Mouse (Mus musculus) intestine, postnatal 0 days (tissue): ENCODE results near the gene Rhox2b. TPM values are rescaled to one million over a fixed set of nuclear protein-coding genes. Genes with fewer than 3 reads are reported as not detected.
"Not testable (repeated sequence)": the region's sequence is repeated elsewhere in the genome, so short reads cannot be mapped to it uniquely, and the experiment has no call there.

Experiments
- ATAC-seq: fragments of 200-750 bp; cut with Nextera tagmentation; 2 replicates; pipeline ENCODE4 v1.8.0; 2017; ENCODE audit warnings: mild to moderate bottlenecking, moderate TSS enrichment, moderate library complexity
- H3K27ac ChIP-seq: fragments of 300-500 bp; sonication (generic); 2 replicates; pipeline ENCODE4 v1.5.1; 2014; ENCODE audit warnings: mild to moderate bottlenecking, low read depth, low read length, moderate library complexity
- H3K27me3 ChIP-seq: fragments of 300-500 bp; sonication (generic); replicated peaks from 2 replicates; pipeline ENCODE4 v1.6.1; 2014; ENCODE audit warnings: low read length, mixed read lengths; ENCODE audit not compliant: control insufficient read depth, insufficient read depth
- H3K36me3 ChIP-seq: fragments of 300-500 bp; sonication (generic); 2 replicates; pipeline ENCODE4 v1.6.1; 2014; ENCODE audit warnings: mild to moderate bottlenecking, moderate library complexity; ENCODE audit not compliant: control insufficient read depth, insufficient read depth
- H3K4me1 ChIP-seq: fragments of 300-500 bp; sonication (generic); replicated peaks from 2 replicates; pipeline ENCODE4 v1.6.1; 2014; ENCODE audit warnings: antibody characterized with exemption, low read length, mixed read lengths; ENCODE audit not compliant: control insufficient read depth, insufficient read depth
- H3K4me2 ChIP-seq: fragments of 300-500 bp; sonication (generic); replicated peaks from 2 replicates; pipeline ENCODE4 v1.6.1; 2014; ENCODE audit warnings: low read depth, mild to moderate bottlenecking, moderate library complexity
- H3K4me3 ChIP-seq: fragments of 300-500 bp; sonication (generic); 2 replicates; pipeline ENCODE4 v1.5.1; 2014; ENCODE audit warnings: low read depth, low read length
- H3K9ac ChIP-seq: fragments of 300-500 bp; sonication (generic); 2 replicates; pipeline ENCODE4 v1.6.1; 2014; ENCODE audit warnings: mild to moderate bottlenecking, low read depth, low read length
- H3K9me3 ChIP-seq: fragments of 300-500 bp; sonication (generic); 2 replicates; pipeline ENCODE4 v1.6.1; 2016; ENCODE audit warnings: mixed run types; ENCODE audit not compliant: control insufficient read depth
- WGBS: fragments of 180-500 bp; shearing (Covaris S2); extraction: QIAGEN DNeasy Blood & Tissue Kit; methylation state at CpG from one replicate; pipeline ENCODE4 v1.1.7; 2014; 5-methylcytosine and 5-hydroxymethylcytosine counted together
- polyA plus RNA-seq: library from polyadenylated mRNA; unstranded; fragments of >200 nt; fragmentation: Nextera tagmentation; extraction: Ambion mirVana; gene quantifications from 2 replicates; pipeline ENCODE4 v1.2.1, GENCODE M21; 2015

The Rhox2b gene
- polyA plus RNA-seq: not detected in 2 replicates

GRCm38 (mm10) chrX:37411767-37412166 lies at the start of gene Rhox2b:
TSS of gene Rhox2b (plus strand) at chrX:37412067.
- H3K4me1 ChIP-seq, H3K36me3 ChIP-seq, H3K27me3 ChIP-seq, ATAC-seq, H3K9ac ChIP-seq, H3K9me3 ChIP-seq, H3K4me2 ChIP-seq, H3K4me3 ChIP-seq, H3K27ac ChIP-seq: not testable (repeated sequence)
- no CpG with 5 or more reads among the region's 9 CpGs for WGBS

- not testable (repeated sequence) for H3K36me3 ChIP-seq, H3K4me1 ChIP-seq, H3K4me3 ChIP-seq, H3K9ac ChIP-seq, H3K27me3 ChIP-seq, H3K9me3 ChIP-seq, ATAC-seq, H3K4me2 ChIP-seq, H3K27ac ChIP-seq
- WGBS: no CpG with 5 or more reads among the region's 1 CpGs
Observed at GRCm38 (mm10) chrX:37379728-37380127, 32.1 kb upstream of the Rhox2b start, which contains the start of gene Rhox3a2. TSS of gene Rhox3a2 (plus strand) at chrX:37380028.

GRCm38 (mm10) chrX:37390548-37390947 lies 21.3 kb upstream of the Rhox2b start, which contains the start of gene Rhox4a2:
TSS of gene Rhox4a2 (plus strand) at chrX:37390848.
- H3K4me3 ChIP-seq, ATAC-seq: not testable (repeated sequence)
- WGBS: 98% methylated on average over 8 of the region's 16 CpGs

GRCm38 (mm10) chrX:37432194-37432593 lies 20.3 kb downstream of the Rhox2b start, which contains the start of gene Rhox4b:
TSS of gene Rhox4b (plus strand) at chrX:37432494.
- not testable (repeated sequence) for H3K9me3 ChIP-seq, H3K27ac ChIP-seq, H3K4me2 ChIP-seq, H3K27me3 ChIP-seq, H3K9ac ChIP-seq, ATAC-seq, H3K4me3 ChIP-seq, H3K36me3 ChIP-seq, H3K4me1 ChIP-seq
- 89% methylated on average over 14 of the region's 15 CpGs for WGBS

More at GRCm38 (mm10) chrX:37390548-37390947, 21.3 kb upstream of the Rhox2b start, which contains the start of gene Rhox4a2:
- not testable (repeated sequence) for H3K9me3 ChIP-seq, H3K27ac ChIP-seq, H3K36me3 ChIP-seq, H3K27me3 ChIP-seq, H3K4me2 ChIP-seq, H3K4me1 ChIP-seq, H3K9ac ChIP-seq

DNA sequence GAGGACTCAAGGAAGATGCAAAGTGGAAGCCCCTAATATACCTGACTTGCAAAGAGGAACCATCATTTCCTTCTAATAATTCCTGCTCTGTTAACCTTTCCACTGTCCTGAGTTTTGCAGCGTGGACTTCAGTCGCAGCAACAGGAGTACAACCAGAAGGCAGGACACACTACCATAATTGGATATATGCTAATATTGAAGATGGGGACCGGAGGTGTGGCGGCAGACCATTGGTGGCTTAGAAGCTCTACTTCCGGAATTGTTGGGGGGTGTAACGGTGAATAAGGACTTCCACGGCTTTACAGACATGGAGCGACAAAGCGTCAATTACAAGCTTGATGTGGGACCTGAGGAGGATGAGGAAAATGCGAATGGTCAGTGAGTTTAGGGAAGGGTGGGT lies 41.5 kb downstream of the Rhox2b start, which contains the start of gene Rhox2c:
Gene Rhox2c, plus strand, starts transcription at position 301 of the 400 bp plus-strand sequence.
- ATAC-seq, H3K36me3 ChIP-seq: not testable (repeated sequence)
- WGBS: 99% methylated on average over 5 of the region's 10 CpGs

GRCm38 (mm10) chrX:37458285-37458684 lies 46.4 kb downstream of the Rhox2b start, which contains the start of gene Rhox3c:
TSS of gene Rhox3c (plus strand) at chrX:37458585.
- H3K9me3 ChIP-seq, H3K9ac ChIP-seq, H3K4me1 ChIP-seq, H3K36me3 ChIP-seq, H3K27me3 ChIP-seq, H3K27ac ChIP-seq, ATAC-seq, H3K4me2 ChIP-seq, H3K4me3 ChIP-seq: not testable (repeated sequence)
- WGBS: 93% methylated on average over 3 of the region's 4 CpGs

More for the DNA sequence above, 41.5 kb downstream of the Rhox2b start, which contains the start of gene Rhox2c:
- not testable (repeated sequence) for H3K4me2 ChIP-seq, H3K9me3 ChIP-seq, H3K4me1 ChIP-seq, H3K4me3 ChIP-seq, H3K27me3 ChIP-seq, H3K27ac ChIP-seq, H3K9ac ChIP-seq

Other genes starting within 250 kb of the Rhox2b start
- gene Akap14, start 243.2 kb upstream of the Rhox2b start, polyA plus RNA-seq: 0.10 TPM in 1 of 2 replicates, not detected in the other
- gene Ndufa1, start 220.9 kb upstream of the Rhox2b start, polyA plus RNA-seq: 676 and 731 TPM in 2 replicates
- gene Rnf113a1, start 220.8 kb upstream of the Rhox2b start, polyA plus RNA-seq: 6.1 and 7.1 TPM in 2 replicates
- not detected in 2 replicates for gene Gm9, start 201.0 kb upstream of the Rhox2b start, polyA plus RNA-seq
- gene Rhox1, start 189.8 kb upstream of the Rhox2b start, polyA plus RNA-seq: not detected in 2 replicates
- not detected in 2 replicates for gene Rhox2a, start 167.1 kb upstream of the Rhox2b start, polyA plus RNA-seq
- gene Rhox3a, start 162.1 kb upstream of the Rhox2b start, polyA plus RNA-seq: not detected in 2 replicates
- not detected in 2 replicates for gene Rhox4a, start 146.7 kb upstream of the Rhox2b start, polyA plus RNA-seq
- gene Rhox3a2, start 32.0 kb upstream of the Rhox2b start, polyA plus RNA-seq: not detected in 2 replicates
- not detected in 2 replicates for gene Rhox4a2, start 21.2 kb upstream of the Rhox2b start, polyA plus RNA-seq
- gene Rhox4b, start 20.4 kb downstream of the Rhox2b start, polyA plus RNA-seq: not detected in 2 replicates
- not detected in 2 replicates for gene Rhox2c, start 41.6 kb downstream of the Rhox2b start, polyA plus RNA-seq
- gene Rhox3c, start 46.5 kb downstream of the Rhox2b start, polyA plus RNA-seq: not detected in 2 replicates
- gene Rhox4c, start 68.3 kb downstream of the Rhox2b start, polyA plus RNA-seq: not detected in 2 replicates
- gene Rhox2d, start 81.4 kb downstream of the Rhox2b start, polyA plus RNA-seq: not detected in 2 replicates
- not detected in 2 replicates for gene Rhox4d, start 102.3 kb downstream of the Rhox2b start, polyA plus RNA-seq
- not detected in 2 replicates for gene Rhox2e, start 118.4 kb downstream of the Rhox2b start, polyA plus RNA-seq
- gene Rhox3e, start 130.0 kb downstream of the Rhox2b start, polyA plus RNA-seq: not detected in 2 replicates
- gene Rhox4e, start 145.3 kb downstream of the Rhox2b start, polyA plus RNA-seq: not detected in 2 replicates
- not detected in 2 replicates for gene Rhox2f, start 159.3 kb downstream of the Rhox2b start, polyA plus RNA-seq
- gene Rhox3f, start 168.9 kb downstream of the Rhox2b start, polyA plus RNA-seq: not detected in 2 replicates
- gene Rhox4f, start 195.6 kb downstream of the Rhox2b start, polyA plus RNA-seq: not detected in 2 replicates
- not detected in 2 replicates for gene Rhox3g, start 216.5 kb downstream of the Rhox2b start, polyA plus RNA-seq
- not detected in 2 replicates for gene Rhox2g, start 231.4 kb downstream of the Rhox2b start, polyA plus RNA-seq
- not detected in 2 replicates for gene Rhox4g, start 239.3 kb downstream of the Rhox2b start, polyA plus RNA-seq